ENCODE assay signal across 8 mouse cellular contexts in genomic region chr2:65238964-65239570, GRCm38 (mm10). TPM values are rescaled to one million over a fixed set of nuclear protein-coding genes. Genes with fewer than 3 reads are reported as not detected.
DNase-seq lines count a peak whose midpoint lies in the region; ATAC-seq and TF ChIP-seq lines count a peak whose summit lies in the region.

Gene Cobll1, minus strand, starts transcription at chr2:65239403.

- no peak for TF ChIP-seq CTCF in bone marrow, adult 2 months (IDR thresholded peaks at IDR 0.05; ENCODE audit: control insufficient read depth, insufficient read depth, low read length)

- peak within 1 kb of the TSS; percentile 81 for H3K27ac ChIP-seq in bone marrow, adult 2 months (ENCODE audit: control insufficient read depth, insufficient read depth, low read depth, low read length, poor library complexity)
- H3K27ac ChIP-seq in heart, embryonic 11.5 days (ENCODE audit: low read depth, low read length): peak within 1 kb of the TSS; percentile 89
- H3K27ac ChIP-seq in midbrain, embryonic 12.5 days (replicated peaks): peak within 1 kb of the TSS; percentile 42; the same call in 1 of the 2 replicates

- peak within 1 kb of the TSS; percentile 81 for H3K9ac ChIP-seq in heart, embryonic 11.5 days (ENCODE audit: low read depth, low read length)
- H3K9ac ChIP-seq in midbrain, embryonic 12.5 days (replicated peaks): peak within 1 kb of the TSS; percentile 63

- peak; percentile 24; the same call in 1 of the 2 replicates for TF ChIP-seq POLR2A in bone marrow, adult 2 months (IDR thresholded peaks at IDR 0.05; ENCODE audit: borderline replicate concordance, control insufficient read depth, low read depth, low read length)

- peak within 1 kb of the TSS; percentile 67 for H3K4me3 ChIP-seq in bone marrow, adult 2 months (replicated peaks; ENCODE audit: control insufficient read depth, low read depth, low read length)
- peak within 1 kb of the TSS; percentile 79 for H3K4me3 ChIP-seq in heart, embryonic 11.5 days (ENCODE audit: low read depth, low read length)
- peak within 1 kb of the TSS; percentile 78 for H3K4me3 ChIP-seq in midbrain, embryonic 12.5 days

- peak within 1 kb of the TSS; percentile 85 for H3K4me2 ChIP-seq in heart, embryonic 11.5 days
- H3K4me2 ChIP-seq in midbrain, embryonic 12.5 days (replicated peaks): peak within 1 kb of the TSS; percentile 97

- H3K9me3 ChIP-seq in heart, embryonic 11.5 days (replicated peaks; ENCODE audit: control insufficient read depth, low read length): no peaks in the 10 kb centered on the region
- no peaks in the 10 kb centered on the region for H3K9me3 ChIP-seq in midbrain, embryonic 12.5 days

- ATAC-seq in heart, embryonic 11.5 days (replicated peaks; ENCODE audit: insufficient number of reproducible peaks, low FRiP score, low TSS enrichment): peak; percentile 49
- ATAC-seq in midbrain, embryonic 12.5 days (ENCODE audit: low FRiP score, low read depth): no peak; the same call in 1 of the 2 replicates

- DNase-seq in ovary, postnatal 14 days (ENCODE audit: low spot score): peak; percentile 43
- DNase-seq in ovary, postnatal 10 days (ENCODE audit: low spot score): no peak
- DNase-seq in kidney, postnatal 25 days: peak; percentile 63 to 89
- DNase-seq in testis, postnatal 10 days (ENCODE audit: low spot score): peak; percentile 78
- DNase-seq in frontal cortex, postnatal 14 days (ENCODE audit: low spot score in 2 of 2): no peak

- H3K36me3 ChIP-seq in heart, embryonic 11.5 days (ENCODE audit: control insufficient read depth, insufficient read depth, low read length): no peaks in the 10 kb centered on the region
- H3K36me3 ChIP-seq in midbrain, embryonic 12.5 days: no peaks in the 10 kb centered on the region

- WGBS in bone marrow, adult 2 months: under 1% methylated on average over 37 of the region's 37 CpGs
- under 1% methylated on average over 36 of the region's 37 CpGs for WGBS in heart, embryonic 11.5 days (ENCODE audit: insufficient replicate concordance)
- WGBS in midbrain, embryonic 12.5 days: under 1% methylated on average over 37 of the region's 37 CpGs

- no peaks in the 10 kb centered on the region for H3K27me3 ChIP-seq in heart, embryonic 11.5 days (ENCODE audit: control insufficient read depth, insufficient read depth, low read length)
- peaks cover 33% of the 10 kb centered on the region for H3K27me3 ChIP-seq in midbrain, embryonic 12.5 days

- no peaks in the 10 kb centered on the region for H3K4me1 ChIP-seq in bone marrow, adult 2 months (ENCODE audit: control insufficient read depth, insufficient read depth, low read length)
- H3K4me1 ChIP-seq in heart, embryonic 11.5 days (ENCODE audit: control insufficient read depth, insufficient read depth, low read length): 0 out of 2 replicates have a peak, but pooled peaks cover 7% of the 10 kb centered on the region
- H3K4me1 ChIP-seq in midbrain, embryonic 12.5 days: peaks cover 5% of the 10 kb centered on the region; the same call in 1 of the 2 replicates

RNA-seq across cellular contexts. Expression of gene Cobll1, which starts in this region (rescaled TPM):
- 1.4 and 6.3 TPM in 2 replicates for polyA plus RNA-seq in bone marrow, adult 2 months (2011; ENCODE audit: insufficient read depth, insufficient read length, low replicate concordance, missing spikeins)
- 9.9 and 10.1 TPM in 2 replicates for polyA plus RNA-seq in heart, embryonic 11.5 days (2014; fragmentation: Nextera tagmentation; extraction: Ambion mirVana)
- 3.0 and 3.1 TPM in 2 replicates for polyA plus RNA-seq in midbrain, embryonic 12.5 days (2016; fragmentation: Nextera tagmentation; extraction: Ambion mirVana)

Comparison
In these comparisons a context has a peak if more than half of its experiments do, and no peak if none do; other contexts are left out.
1. DNase-seq: peak in ovary, postnatal 14 days (single experiment), kidney, postnatal 25 days (2 of 2) and testis, postnatal 10 days (single experiment); none in ovary, postnatal 10 days (single experiment) and frontal cortex, postnatal 14 days (0 of 2).
2. Peak in every context shown above with its lines, with median percentiles within 50 percentile points of each other: H3K27ac ChIP-seq and H3K4me3 ChIP-seq.